In the genomic region with DNA sequence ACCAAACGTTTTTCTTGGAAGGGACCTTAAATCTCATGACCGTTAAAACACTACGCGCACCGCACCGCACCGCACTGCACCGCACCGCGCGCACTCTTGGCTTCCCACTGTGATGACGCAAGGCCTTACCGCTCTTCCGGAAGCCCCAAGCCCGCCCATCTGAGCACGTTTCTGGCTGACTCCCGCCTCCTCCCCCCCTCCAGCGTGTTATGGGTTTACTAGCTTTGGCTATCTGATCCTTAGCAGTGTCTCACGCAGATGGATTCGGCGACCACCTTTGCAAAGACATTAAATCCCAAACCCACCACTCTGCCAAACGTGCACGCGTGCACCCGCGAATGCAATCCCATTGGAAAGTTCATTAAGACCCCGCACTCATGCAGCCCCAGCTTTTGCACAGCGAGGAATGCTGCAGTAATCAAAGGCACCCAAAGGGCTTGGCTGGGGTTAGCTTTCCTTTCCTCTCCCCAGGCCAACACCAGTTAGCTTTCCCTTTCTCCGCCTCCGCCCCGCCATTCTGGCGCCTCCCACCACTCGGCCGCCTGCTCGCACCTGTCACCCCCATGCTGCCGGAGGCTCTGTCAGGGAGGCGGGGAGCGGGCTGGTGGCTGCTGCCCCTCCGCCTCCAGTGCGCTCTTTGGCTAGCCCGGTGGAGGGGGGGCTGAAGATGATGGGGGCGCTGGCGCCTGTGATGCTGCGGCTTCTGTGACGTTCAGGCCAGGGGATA, we compare ENCODE assay signal across 8 mouse cellular contexts. TPM values are rescaled to one million over a fixed set of nuclear protein-coding genes. Genes with fewer than 3 reads are reported as not detected.
DNase-seq lines count a peak whose midpoint lies in the region; ATAC-seq lines count a peak whose summit lies in the region.

A gene (minus strand): TSS at position 643 of the 727 bp plus-strand sequence.

- peak within 1 kb of the TSS; percentile 94 for H3K4me2 ChIP-seq in kidney, embryonic 14.5 days (replicated peaks; ENCODE audit: low read depth, low read length)
- peak within 1 kb of the TSS; percentile 93 for H3K4me2 ChIP-seq in midbrain, embryonic 15.5 days

- under 1% methylated on average over 44 of the region's 45 CpGs for WGBS in kidney, embryonic 14.5 days
- under 1% methylated on average over 45 of the region's 45 CpGs for WGBS in midbrain, embryonic 15.5 days

- H3K4me3 ChIP-seq in kidney, embryonic 14.5 days (ENCODE audit: low read length) = peak within 1 kb of the TSS; percentile 45
- peak within 1 kb of the TSS; percentile 53 for H3K4me3 ChIP-seq in midbrain, embryonic 15.5 days

- H3K27me3 ChIP-seq in kidney, embryonic 14.5 days (ENCODE audit: control insufficient read depth, insufficient read depth, low read length) = no peaks in the 10 kb centered on the region
- 0 out of 2 replicates have a peak, but pooled peaks cover 2% of the 10 kb centered on the region for H3K27me3 ChIP-seq in midbrain, embryonic 15.5 days (replicated peaks)

- 0 out of 2 replicates have a peak within 1 kb of the TSS, but pooled peaks have one; percentile 51 for H3K27ac ChIP-seq in kidney, embryonic 14.5 days (ENCODE audit: low read depth, low read length)
- peak within 1 kb of the TSS; percentile 66 for H3K27ac ChIP-seq in midbrain, embryonic 15.5 days

- peak; percentile 80 for ATAC-seq in kidney, embryonic 14.5 days (ENCODE audit: low FRiP score, low TSS enrichment)
- peak; percentile 93 for ATAC-seq in midbrain, embryonic 15.5 days (replicated peaks)

- no peaks in the 10 kb centered on the region for H3K9me3 ChIP-seq in kidney, embryonic 14.5 days (ENCODE audit: control insufficient read depth, low read length)
- H3K9me3 ChIP-seq in midbrain, embryonic 15.5 days = no peaks in the 10 kb centered on the region

- DNase-seq in kidney, adult 18-20 months = peak; percentile 55
- no peak for DNase-seq in kidney, adult 11 months
- DNase-seq in embryo, embryonic 11 days = peak; percentile 79
- peak; percentile 44 to 53 for DNase-seq in heart, adult 9 months (ENCODE audit: low spot score in 2 of 2)
- DNase-seq in liver = peak; percentile 63
- DNase-seq in spleen, postnatal 36 days (ENCODE audit: low spot score in 2 of 2) = peak; percentile 49

- H3K36me3 ChIP-seq in kidney, embryonic 14.5 days (ENCODE audit: control insufficient read depth, insufficient read depth, low read length) = peaks cover 20% of the 10 kb centered on the region; the same call in 1 of the 2 replicates
- peaks cover 4% of the 10 kb centered on the region; the same call in 1 of the 2 replicates for H3K36me3 ChIP-seq in midbrain, embryonic 15.5 days (replicated peaks)

- H3K9ac ChIP-seq in kidney, embryonic 14.5 days (ENCODE audit: low read depth, low read length) = peak within 1 kb of the TSS; percentile 58; the same call in 1 of the 2 replicates
- peak within 1 kb of the TSS; percentile 54 for H3K9ac ChIP-seq in midbrain, embryonic 15.5 days

- peaks cover 6% of the 10 kb centered on the region; the same call in 1 of the 2 replicates for H3K4me1 ChIP-seq in kidney, embryonic 14.5 days (ENCODE audit: control insufficient read depth, insufficient read depth, low read length)
- H3K4me1 ChIP-seq in midbrain, embryonic 15.5 days = peaks cover 4% of the 10 kb centered on the region; the same call in 1 of the 2 replicates

RNA-seq across cellular contexts. Expression of the gene that starts here (rescaled TPM):
- not detected in 2 replicates for polyA plus RNA-seq in kidney, embryonic 14.5 days (2014; fragmentation: Nextera tagmentation; extraction: Ambion mirVana)
- 0.66 and 0.71 TPM in 2 replicates for polyA plus RNA-seq in midbrain, embryonic 15.5 days (2015; fragmentation: Nextera tagmentation; extraction: Ambion mirVana)

Comparison
In these comparisons a context has a peak if more than half of its experiments do, and no peak if none do; other contexts are left out.
1. Peak in ATAC-seq, H3K4me3 ChIP-seq, H3K27ac ChIP-seq, H3K9ac ChIP-seq and H3K4me2 ChIP-seq in kidney, embryonic 14.5 days; RNA of the gene not detected or under 1 TPM.
2. Peak in ATAC-seq, H3K4me3 ChIP-seq, H3K27ac ChIP-seq, H3K9ac ChIP-seq and H3K4me2 ChIP-seq in midbrain, embryonic 15.5 days; RNA of the gene not detected or under 1 TPM.